Mouse (Mus musculus): ENCODE measurements around the gene Gm8257. TPM values are rescaled to one million over a fixed set of nuclear protein-coding genes. Genes with fewer than 3 reads are reported as not detected.
"Not testable (repeated sequence)": the region's sequence is repeated elsewhere in the genome, so short reads cannot be mapped to it uniquely, and the experiment has no call there.

Gene Gm8257
- not detected in 2 replicates for polyA plus RNA-seq (2014; fragmentation: Nextera tagmentation; extraction: Ambion mirVana)

DNA sequence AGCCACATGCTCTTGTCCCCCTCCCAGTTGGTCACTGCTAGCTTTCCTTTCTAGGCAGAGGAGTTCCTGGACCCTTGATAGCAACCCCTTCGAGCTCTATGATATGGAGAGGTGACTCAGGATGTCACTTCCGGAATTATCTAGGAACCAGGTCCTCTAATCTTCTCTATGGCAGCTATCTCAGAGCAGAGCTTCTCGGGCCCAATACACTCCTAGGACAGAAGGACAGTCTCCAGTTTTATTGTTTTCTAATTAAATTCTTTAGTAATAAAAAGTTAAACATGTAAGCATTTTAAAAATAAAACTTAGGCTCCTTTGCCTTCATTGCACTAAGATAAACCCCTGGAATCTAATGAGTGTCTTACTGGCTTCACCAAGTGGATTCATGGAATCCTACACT lies at the start of gene Gm8257:
Gene Gm8257 (minus strand): TSS at position 101 of the 400 bp plus-strand sequence.
- DNase-seq (ENCODE audit: low spot score); H3K27ac ChIP-seq (replicated peaks; ENCODE audit: low read depth, low read length); ATAC-seq (ENCODE audit: insufficient number of reproducible peaks, low FRiP score, low TSS enrichment, low read depth); H3K4me3 ChIP-seq (ENCODE audit: low read depth, low read length); H3K4me1 ChIP-seq (ENCODE audit: control insufficient read depth, insufficient read depth, low read length); H3K27me3 ChIP-seq (ENCODE audit: control insufficient read depth, insufficient read depth, low read length); H3K4me2 ChIP-seq (ENCODE audit: low read depth, severe bottlenecking); H3K9me3 ChIP-seq (ENCODE audit: control insufficient read depth, low read length); H3K36me3 ChIP-seq (ENCODE audit: control insufficient read depth, insufficient read depth, low read length); H3K9ac ChIP-seq (ENCODE audit: low read length): not testable (repeated sequence)
- WGBS = 81% methylated on average over 3 of the region's 3 CpGs

DNA sequence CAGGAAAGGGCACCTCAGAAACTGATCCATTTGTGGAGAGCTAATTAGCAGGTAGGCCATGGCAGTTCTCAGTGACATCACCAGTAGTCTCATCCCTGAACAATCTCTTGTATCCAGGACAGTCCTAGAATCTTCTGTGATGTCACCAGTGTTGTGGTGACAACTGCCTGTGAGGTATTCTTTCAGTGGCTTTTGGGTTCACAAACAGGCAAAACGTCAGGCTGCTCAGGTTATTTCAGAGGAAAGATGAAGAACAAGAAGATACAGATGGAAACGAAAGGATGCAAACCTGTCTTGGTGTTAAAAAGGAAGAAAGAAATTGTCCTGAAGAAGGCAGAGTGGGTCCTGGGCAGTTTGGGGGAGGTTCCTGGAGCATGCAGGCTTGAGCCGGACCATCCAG lies 44.0 kb upstream of the Gm8257 start, which contains the start of gene Gm8267:
Gene Gm8267 (minus strand): TSS at position 101 of the 400 bp plus-strand sequence.
- 89% methylated on average over 3 of the region's 3 CpGs for WGBS
- H3K9me3 ChIP-seq (ENCODE audit: control insufficient read depth, low read length) = no peaks in the 10 kb centered on the region

DNA sequence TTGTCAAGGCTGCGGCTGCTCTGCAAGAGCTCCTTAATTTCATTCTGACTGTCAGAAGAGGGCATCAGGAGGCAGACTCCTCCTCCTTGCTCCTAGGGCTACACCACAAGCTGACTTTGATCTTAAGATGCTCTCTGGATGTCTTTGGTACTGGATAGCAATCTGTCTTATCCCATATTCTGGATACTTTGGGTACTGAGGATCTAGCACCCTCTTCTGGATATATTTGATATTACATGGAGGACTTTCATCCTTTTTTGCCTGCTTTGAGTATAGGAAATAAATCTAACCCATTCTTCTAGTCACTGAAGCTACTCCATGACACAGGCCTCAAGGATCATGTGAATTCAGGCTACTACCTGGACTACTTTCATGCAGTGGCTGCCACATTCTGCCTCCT lies 36.5 kb upstream of the Gm8257 start:
- H3K4me1 ChIP-seq (ENCODE audit: control insufficient read depth, insufficient read depth, low read length); H3K36me3 ChIP-seq (ENCODE audit: control insufficient read depth, insufficient read depth, low read length); H3K27ac ChIP-seq (replicated peaks; ENCODE audit: low read depth, low read length); DNase-seq (ENCODE audit: low spot score); H3K4me2 ChIP-seq (ENCODE audit: low read depth, severe bottlenecking); H3K9me3 ChIP-seq (ENCODE audit: control insufficient read depth, low read length); H3K4me3 ChIP-seq (ENCODE audit: low read depth, low read length); H3K27me3 ChIP-seq (ENCODE audit: control insufficient read depth, insufficient read depth, low read length); H3K9ac ChIP-seq (ENCODE audit: low read length); ATAC-seq (ENCODE audit: insufficient number of reproducible peaks, low FRiP score, low TSS enrichment, low read depth): not testable (repeated sequence)
- WGBS = 69% methylated on average over 1 of the region's 1 CpGs

More for the DNA sequence above, 44.0 kb upstream of the Gm8257 start, which contains the start of gene Gm8267:
- Histone ChIP-seq H3K4me3 (ENCODE audit: low read depth, low read length) (no peak within 1 kb of the TSS), H3K27ac (replicated peaks; ENCODE audit: low read depth, low read length) (no peak within 1 kb of the TSS), H3K4me1 (ENCODE audit: control insufficient read depth, insufficient read depth, low read length) (no peaks in the 10 kb centered on the region), H3K27me3 (ENCODE audit: control insufficient read depth, insufficient read depth, low read length) (no peaks in the 10 kb centered on the region), H3K4me2 (ENCODE audit: low read depth, severe bottlenecking) (no peak within 1 kb of the TSS), H3K9ac (ENCODE audit: low read length) (no peak within 1 kb of the TSS), H3K36me3 (ENCODE audit: control insufficient read depth, insufficient read depth, low read length) (no peaks in the 10 kb centered on the region)
- no peak for ATAC-seq (ENCODE audit: insufficient number of reproducible peaks, low FRiP score, low TSS enrichment, low read depth)
- no peak for DNase-seq (ENCODE audit: low spot score)

DNA sequence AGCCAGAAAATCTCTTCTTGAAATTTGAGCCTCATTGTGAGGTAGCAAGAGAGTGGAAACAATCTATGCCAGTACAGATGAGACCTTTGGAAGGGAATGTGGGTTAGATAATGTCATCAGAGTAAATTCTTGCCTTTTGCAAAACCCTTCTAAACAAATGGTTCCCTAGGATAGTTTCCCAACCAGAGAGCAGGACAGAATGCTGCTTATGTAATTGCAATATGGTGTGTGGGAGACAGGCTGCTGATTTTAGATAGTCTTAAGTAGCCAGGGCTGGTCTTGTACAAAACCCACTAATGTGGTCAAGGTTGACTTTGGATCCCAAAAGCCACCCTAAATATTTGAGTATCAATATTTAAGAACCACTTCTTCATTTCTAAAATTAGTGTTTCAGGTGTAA lies 24.5 kb upstream of the Gm8257 start:
- not testable (repeated sequence) for H3K4me2 ChIP-seq (ENCODE audit: low read depth, severe bottlenecking); H3K9me3 ChIP-seq (ENCODE audit: control insufficient read depth, low read length); H3K9ac ChIP-seq (ENCODE audit: low read length); H3K4me3 ChIP-seq (ENCODE audit: low read depth, low read length); ATAC-seq (ENCODE audit: insufficient number of reproducible peaks, low FRiP score, low TSS enrichment, low read depth); DNase-seq (ENCODE audit: low spot score); H3K27ac ChIP-seq (replicated peaks; ENCODE audit: low read depth, low read length); H3K4me1 ChIP-seq (ENCODE audit: control insufficient read depth, insufficient read depth, low read length); H3K36me3 ChIP-seq (ENCODE audit: control insufficient read depth, insufficient read depth, low read length); H3K27me3 ChIP-seq (ENCODE audit: control insufficient read depth, insufficient read depth, low read length)

DNA sequence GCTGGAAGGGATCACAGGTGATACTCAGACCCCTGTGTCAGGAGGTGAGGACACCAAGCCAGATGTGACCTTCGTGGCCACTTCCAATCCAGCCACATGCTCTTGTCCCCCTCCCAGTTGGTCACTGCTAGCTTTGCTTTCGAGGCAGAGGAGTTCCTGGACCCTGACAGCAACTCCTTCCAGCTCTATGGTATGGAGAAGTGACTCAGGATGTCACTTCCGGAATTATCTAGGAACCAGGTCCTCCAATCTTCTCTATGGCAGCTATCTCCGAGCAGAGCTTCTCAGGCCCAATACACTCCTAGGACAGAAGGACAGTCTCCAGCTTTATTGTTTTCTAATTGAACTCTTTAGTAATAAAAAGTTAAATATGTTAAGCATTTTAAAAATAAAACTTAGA lies 78.5 kb downstream of the Gm8257 start, which contains the start of gene Gm5624:
Gene Gm5624 (minus strand): TSS at position 202 of the 400 bp plus-strand sequence.
- not testable (repeated sequence) for H3K9ac ChIP-seq (ENCODE audit: low read length); H3K36me3 ChIP-seq (ENCODE audit: control insufficient read depth, insufficient read depth, low read length); H3K4me2 ChIP-seq (ENCODE audit: low read depth, severe bottlenecking); H3K27me3 ChIP-seq (ENCODE audit: control insufficient read depth, insufficient read depth, low read length); H3K27ac ChIP-seq (replicated peaks; ENCODE audit: low read depth, low read length); H3K4me1 ChIP-seq (ENCODE audit: control insufficient read depth, insufficient read depth, low read length); H3K4me3 ChIP-seq (ENCODE audit: low read depth, low read length); DNase-seq (ENCODE audit: low spot score); H3K9me3 ChIP-seq (ENCODE audit: control insufficient read depth, low read length); ATAC-seq (ENCODE audit: insufficient number of reproducible peaks, low FRiP score, low TSS enrichment, low read depth)
- WGBS = 81% methylated on average over 4 of the region's 4 CpGs

Other genes with a start within 250 kb of the Gm8257 start
- not detected in 2 replicates for gene BC061237, start 214.0 kb downstream of the Gm8257 start, polyA plus RNA-seq (2014; fragmentation: Nextera tagmentation; extraction: Ambion mirVana)
- not detected in 2 replicates for gene Gm17093, start 188.2 kb downstream of the Gm8257 start, polyA plus RNA-seq (2014; fragmentation: Nextera tagmentation; extraction: Ambion mirVana)
- not detected in 2 replicates for gene Gm8247, start 123.3 kb downstream of the Gm8257 start, polyA plus RNA-seq (2014; fragmentation: Nextera tagmentation; extraction: Ambion mirVana)
- gene Gm5624, start 78.5 kb downstream of the Gm8257 start, polyA plus RNA-seq (2014; fragmentation: Nextera tagmentation; extraction: Ambion mirVana) = not detected in 2 replicates
- gene Gm8267, start 43.9 kb upstream of the Gm8257 start, polyA plus RNA-seq (2014; fragmentation: Nextera tagmentation; extraction: Ambion mirVana) = not detected in 2 replicates
- gene Ptgdr, start 152.9 kb upstream of the Gm8257 start, polyA plus RNA-seq (2014; fragmentation: Nextera tagmentation; extraction: Ambion mirVana) = 0.07 TPM in 1 of 2 replicates, not detected in the other